Mouse (Mus musculus) intestine, postnatal 0 days (tissue): ENCODE data around the gene Myh11. TPM values are rescaled to one million over a fixed set of nuclear protein-coding genes. Genes with fewer than 3 reads are reported as not detected.

Experiments used
- ATAC-seq: fragments of 200-750 bp; cut with Nextera tagmentation; 2 replicates; pipeline ENCODE4 v1.8.0; 2017; ENCODE audit warnings: mild to moderate bottlenecking, moderate TSS enrichment, moderate library complexity
- H3K27ac ChIP-seq: fragments of 300-500 bp; sonication (generic); 2 replicates; pipeline ENCODE4 v1.5.1; 2014; ENCODE audit warnings: mild to moderate bottlenecking, low read depth, low read length, moderate library complexity
- H3K27me3 ChIP-seq: fragments of 300-500 bp; sonication (generic); replicated peaks from 2 replicates; pipeline ENCODE4 v1.6.1; 2014; ENCODE audit warnings: low read length, mixed read lengths; ENCODE audit not compliant: control insufficient read depth, insufficient read depth
- H3K36me3 ChIP-seq: fragments of 300-500 bp; sonication (generic); 2 replicates; pipeline ENCODE4 v1.6.1; 2014; ENCODE audit warnings: mild to moderate bottlenecking, moderate library complexity; ENCODE audit not compliant: control insufficient read depth, insufficient read depth
- H3K4me1 ChIP-seq: fragments of 300-500 bp; sonication (generic); replicated peaks from 2 replicates; pipeline ENCODE4 v1.6.1; 2014; ENCODE audit warnings: antibody characterized with exemption, low read length, mixed read lengths; ENCODE audit not compliant: control insufficient read depth, insufficient read depth
- H3K4me2 ChIP-seq: fragments of 300-500 bp; sonication (generic); replicated peaks from 2 replicates; pipeline ENCODE4 v1.6.1; 2014; ENCODE audit warnings: low read depth, mild to moderate bottlenecking, moderate library complexity
- H3K4me3 ChIP-seq: fragments of 300-500 bp; sonication (generic); 2 replicates; pipeline ENCODE4 v1.5.1; 2014; ENCODE audit warnings: low read depth, low read length
- H3K9ac ChIP-seq: fragments of 300-500 bp; sonication (generic); 2 replicates; pipeline ENCODE4 v1.6.1; 2014; ENCODE audit warnings: mild to moderate bottlenecking, low read depth, low read length
- H3K9me3 ChIP-seq: fragments of 300-500 bp; sonication (generic); 2 replicates; pipeline ENCODE4 v1.6.1; 2016; ENCODE audit warnings: mixed run types; ENCODE audit not compliant: control insufficient read depth
- CTCF ChIP-seq: sonication (generic); IDR thresholded peaks from 2 replicates; pipeline ENCODE4 v1.5.1; 2016; ENCODE audit warnings: low read depth, mild to moderate bottlenecking, control low read depth, antibody characterized with exemption, moderate library complexity
- WGBS: fragments of 180-500 bp; shearing (Covaris S2); extraction: QIAGEN DNeasy Blood & Tissue Kit; methylation state at CpG from one replicate; pipeline ENCODE4 v1.1.7; 2014; 5-methylcytosine and 5-hydroxymethylcytosine counted together
- polyA plus RNA-seq: library from polyadenylated mRNA; unstranded; fragments of >200 nt; fragmentation: Nextera tagmentation; extraction: Ambion mirVana; gene quantifications from 2 replicates; pipeline ENCODE4 v1.2.1, GENCODE M21; 2015

Myh11 gene
- polyA plus RNA-seq, 1 experiment from 2014 or later: 164 TPM

DNA sequence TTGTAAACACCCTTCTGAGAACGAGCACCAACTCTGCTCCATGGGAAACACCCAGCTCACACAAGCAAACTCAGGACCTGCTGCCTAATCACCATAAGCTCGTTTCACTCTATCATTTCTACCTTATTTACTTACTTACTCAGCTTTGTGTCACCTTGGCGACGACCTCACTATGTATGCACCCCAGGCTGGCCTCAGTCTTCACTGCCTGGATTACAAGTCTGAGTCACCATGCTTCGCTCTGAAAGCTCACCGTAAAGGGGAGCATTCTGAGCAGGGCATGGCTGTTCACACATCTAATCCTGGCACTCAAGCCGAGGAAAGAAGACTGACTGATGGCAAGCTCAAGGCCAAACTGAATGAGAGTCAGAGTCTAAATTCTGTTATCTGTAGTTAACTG lies 12.5 kb upstream of the Myh11 start:
- no peak for TF ChIP-seq CTCF
- 0 out of 2 replicates have a peak, but pooled peaks have one; percentile 22 for ATAC-seq
- no peak overlapping the region for H3K4me2 ChIP-seq
- no peaks in the 10 kb centered on the region for H3K4me1 ChIP-seq
- H3K27ac ChIP-seq: no peak overlapping the region; the same call in 1 of the 2 replicates
- H3K9me3 ChIP-seq: no peaks in the 10 kb centered on the region
- WGBS: 47% methylated on average over 7 of the region's 7 CpGs
- no peaks in the 10 kb centered on the region for H3K27me3 ChIP-seq
- H3K36me3 ChIP-seq: peaks cover 65% of the 10 kb centered on the region
- no peak overlapping the region for H3K4me3 ChIP-seq
- no peak overlapping the region for H3K9ac ChIP-seq

- Histone ChIP-seq H3K4me1 (no peaks in the 10 kb centered on the region), H3K27ac (no peak overlapping the region), H3K27me3 (no peaks in the 10 kb centered on the region), H3K4me2 (no peak overlapping the region), H3K4me3 (no peak overlapping the region), H3K9ac (no peak overlapping the region), H3K9me3 (no peaks in the 10 kb centered on the region), H3K36me3 (peaks cover 60% of the 10 kb centered on the region)
- ATAC-seq: no peak
- WGBS: 68% methylated on average over 2 of the region's 2 CpGs
- TF ChIP-seq CTCF: no peak
Measured at GRCm38 (mm10) chr16:14303148-14303547, 12.0 kb upstream of the Myh11 start.

- Histone ChIP-seq H3K36me3 (peaks cover 40% of the 10 kb centered on the region), H3K4me3 (no peak overlapping the region), H3K9ac (no peak overlapping the region), H3K9me3 (no peaks in the 10 kb centered on the region), H3K4me1 (no peaks in the 10 kb centered on the region), H3K27ac (no peak overlapping the region), H3K4me2 (no peak overlapping the region), H3K27me3 (no peaks in the 10 kb centered on the region)
- 56% methylated on average over 4 of the region's 4 CpGs for WGBS
- no peak for ATAC-seq
- no peak for TF ChIP-seq CTCF
Measured at GRCm38 (mm10) chr16:14298461-14298860, 7.3 kb upstream of the Myh11 start.

DNA sequence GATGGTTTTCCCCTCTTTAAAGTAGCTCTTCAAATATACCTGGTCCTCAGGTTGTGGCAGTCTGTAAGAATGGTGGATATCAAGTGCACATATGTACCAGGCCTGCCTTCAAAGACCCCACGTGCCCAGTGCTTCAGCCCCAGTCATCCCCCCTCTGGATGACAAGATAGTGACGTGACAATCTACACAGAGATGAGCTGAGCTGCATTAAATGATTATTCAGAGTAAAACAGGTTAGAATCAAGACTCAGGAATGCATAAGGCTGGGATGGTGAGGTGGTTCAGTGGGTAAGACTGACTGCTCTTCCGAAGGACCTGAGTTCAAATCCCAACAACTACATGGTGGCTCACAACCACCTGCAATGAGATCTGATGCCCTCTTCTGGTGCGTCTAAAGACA lies 6.6 kb upstream of the Myh11 start:
- Histone ChIP-seq H3K36me3 (peaks cover 34% of the 10 kb centered on the region), H3K27me3 (no peaks in the 10 kb centered on the region), H3K9ac (no peak overlapping the region), H3K4me2 (no peak overlapping the region), H3K27ac (no peak overlapping the region), H3K4me3 (no peak overlapping the region), H3K9me3 (no peaks in the 10 kb centered on the region), H3K4me1 (no peaks in the 10 kb centered on the region)
- 93% methylated on average over 4 of the region's 4 CpGs for WGBS
- no peak for TF ChIP-seq CTCF
- ATAC-seq: no peak

DNA sequence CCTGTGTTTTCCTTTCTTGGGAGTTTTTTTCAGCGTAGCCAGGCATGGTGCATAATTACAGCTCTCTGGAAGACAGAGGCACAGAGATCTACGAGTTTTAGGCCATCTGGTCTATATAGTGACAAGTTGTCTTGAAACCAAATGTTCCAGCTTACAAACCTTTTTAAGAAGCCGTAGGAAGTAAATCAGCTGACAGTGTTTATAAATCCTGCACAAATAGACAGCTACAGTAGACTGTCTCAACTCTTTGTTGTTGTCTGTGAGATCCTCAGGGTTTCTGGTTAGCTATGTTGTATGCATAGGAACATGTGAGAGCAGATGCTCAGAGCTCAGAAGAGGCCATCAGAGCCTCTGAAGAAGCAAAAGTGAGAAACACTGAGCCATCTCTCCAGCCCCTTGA lies 6.0 kb upstream of the Myh11 start:
- H3K4me3 ChIP-seq: no peak overlapping the region
- H3K27ac ChIP-seq: no peak overlapping the region
- no peaks in the 10 kb centered on the region for H3K27me3 ChIP-seq
- no peak overlapping the region for H3K9ac ChIP-seq
- TF ChIP-seq CTCF: no peak
- H3K36me3 ChIP-seq: peaks cover 34% of the 10 kb centered on the region
- H3K4me1 ChIP-seq: no peaks in the 10 kb centered on the region
- 68% methylated on average over 3 of the region's 3 CpGs for WGBS
- no peak overlapping the region for H3K4me2 ChIP-seq
- H3K9me3 ChIP-seq: no peaks in the 10 kb centered on the region
- no peak for ATAC-seq

GRCm38 (mm10) chr16:14296544-14297124 lies 5.5 kb upstream of the Myh11 start:
- H3K36me3 ChIP-seq: peaks cover 30% of the 10 kb centered on the region
- no peak overlapping the region for H3K4me3 ChIP-seq
- H3K27ac ChIP-seq: peak overlapping the region; percentile 41; the same call in 1 of the 2 replicates
- H3K27me3 ChIP-seq: 0 out of 2 replicates have a peak, but pooled peaks cover 3% of the 10 kb centered on the region
- no peaks in the 10 kb centered on the region for H3K9me3 ChIP-seq
- TF ChIP-seq CTCF: no peak
- no peak overlapping the region for H3K9ac ChIP-seq
- no peak overlapping the region for H3K4me2 ChIP-seq
- H3K4me1 ChIP-seq: no peaks in the 10 kb centered on the region
- WGBS: 50% methylated on average over 2 of the region's 2 CpGs
- no peak for ATAC-seq
